Mouse (Mus musculus) olfactory bulb, adult 2 months (tissue): ENCODE measurements around the gene Epn2.

Experiments
- CTCF ChIP-seq: fragments of 200-500 bp; IDR thresholded peaks from 2 replicates; pipeline ENCODE4 v1.5.1; 2012; ENCODE audit warnings: low read depth, mild to moderate bottlenecking, low read length, moderate library complexity; ENCODE audit not compliant: insufficient read depth
- POLR2A ChIP-seq: fragments of 200-500 bp; IDR thresholded peaks from 2 replicates; pipeline ENCODE4 v1.6.1; 2012; ENCODE audit warnings: mild to moderate bottlenecking, low read depth, low read length, moderate library complexity; ENCODE audit not compliant: insufficient read depth

DNA sequence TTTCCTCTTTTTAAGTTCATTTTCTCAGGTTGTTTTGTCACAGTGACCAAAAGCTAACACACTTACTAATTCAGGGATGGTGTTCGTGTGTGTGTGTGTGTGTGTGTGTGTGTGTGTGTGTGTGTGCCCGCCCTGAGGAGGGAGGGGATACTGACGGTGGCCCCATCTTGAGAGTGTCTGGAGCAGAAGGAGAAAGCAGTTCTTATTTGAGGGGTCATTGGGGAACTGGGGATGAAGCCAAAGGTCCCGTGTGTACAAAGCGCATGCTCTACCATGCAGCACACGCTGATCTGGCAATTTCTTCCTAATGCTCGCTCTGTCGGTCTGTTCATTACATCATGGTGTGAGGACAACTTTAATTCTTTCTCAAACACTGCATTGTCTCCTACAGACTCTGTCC, 39.1 kb upstream of the Epn2 start:
- TF ChIP-seq POLR2A (no peak), CTCF (no peak)
